Comparison of ENCODE assay signal across 10 mouse cellular contexts in genomic region chr3:108392793-108393192, GRCm38 (mm10). TPM values are rescaled to one million over a fixed set of nuclear protein-coding genes. Genes with fewer than 3 reads are reported as not detected.
DNase-seq lines count a peak whose midpoint lies in the region; ATAC-seq and TF ChIP-seq lines count a peak whose summit lies in the region.
"Had no signal": no experiment of that assay in that cellular context is flagged by ENCODE, and none has a peak within 500 bp of the region (broad histone marks: within the 10 kb centered on the region; RNA-seq: fewer than 3 reads in every experiment).

No protein-coding gene starts in this region.

- peaks cover 19% of the 10 kb centered on the region for H3K4me1 ChIP-seq in hindbrain, embryonic 13.5 days (replicated peaks)
- no peaks in the 10 kb centered on the region for H3K4me1 ChIP-seq in hindbrain, postnatal 0 days (ENCODE audit: insufficient read depth, low read length)
- H3K4me1 ChIP-seq in midbrain, embryonic 13.5 days (replicated peaks) = peaks cover 20% of the 10 kb centered on the region
- no peaks in the 10 kb centered on the region for H3K4me1 ChIP-seq in midbrain, embryonic 14.5 days (ENCODE audit: control insufficient read depth, insufficient read depth, low read length)
- no peaks in the 10 kb centered on the region for H3K4me1 ChIP-seq in hindbrain, embryonic 14.5 days (replicated peaks; ENCODE audit: control insufficient read depth, insufficient read depth, low read length)
- peaks cover 14% of the 10 kb centered on the region for H3K4me1 ChIP-seq in liver, embryonic 12.5 days

- H3K36me3 ChIP-seq in hindbrain, embryonic 13.5 days = peaks cover 69% of the 10 kb centered on the region
- H3K36me3 ChIP-seq in hindbrain, postnatal 0 days (ENCODE audit: insufficient read depth, low read length) = peaks cover 46% of the 10 kb centered on the region
- peaks cover 68% of the 10 kb centered on the region for H3K36me3 ChIP-seq in midbrain, embryonic 13.5 days
- H3K36me3 ChIP-seq in midbrain, embryonic 14.5 days (ENCODE audit: control insufficient read depth, insufficient read depth, low read length) = peaks cover 67% of the 10 kb centered on the region
- H3K36me3 ChIP-seq in hindbrain, embryonic 14.5 days (replicated peaks; ENCODE audit: control insufficient read depth, insufficient read depth) = peaks cover 73% of the 10 kb centered on the region
- peaks cover 1% of the 10 kb centered on the region for H3K36me3 ChIP-seq in liver, embryonic 12.5 days

- no peak overlapping the region for H3K4me2 ChIP-seq in hindbrain, embryonic 13.5 days
- no peak overlapping the region for H3K4me2 ChIP-seq in hindbrain, postnatal 0 days (ENCODE audit: low read depth, low read length)
- no peak overlapping the region for H3K4me2 ChIP-seq in midbrain, embryonic 13.5 days (replicated peaks)
- H3K4me2 ChIP-seq in midbrain, embryonic 14.5 days (ENCODE audit: low read length) = no peak overlapping the region
- no peak overlapping the region for H3K4me2 ChIP-seq in hindbrain, embryonic 14.5 days (replicated peaks)
- 0 out of 2 replicates have a peak overlapping the region, but pooled peaks have one; percentile 10 for H3K4me2 ChIP-seq in liver, embryonic 12.5 days

- no peak for TF ChIP-seq CTCF in hindbrain, postnatal 0 days (IDR thresholded peaks at IDR 0.05; ENCODE audit: low read depth)

- no peak overlapping the region for H3K4me3 ChIP-seq in hindbrain, embryonic 13.5 days
- no peak overlapping the region for H3K4me3 ChIP-seq in hindbrain, postnatal 0 days (ENCODE audit: low read length)
- H3K4me3 ChIP-seq in midbrain, embryonic 13.5 days (replicated peaks) = no peak overlapping the region
- H3K4me3 ChIP-seq in midbrain, embryonic 14.5 days (replicated peaks; ENCODE audit: low read depth, low read length) = no peak overlapping the region
- no peak overlapping the region for H3K4me3 ChIP-seq in hindbrain, embryonic 14.5 days (replicated peaks; ENCODE audit: low read length)
- H3K4me3 ChIP-seq in liver, embryonic 12.5 days = no peak overlapping the region

- ATAC-seq in hindbrain, embryonic 13.5 days (ENCODE audit: low FRiP score) = no peak
- ATAC-seq in hindbrain, postnatal 0 days = no peak
- ATAC-seq in midbrain, embryonic 13.5 days = no peak
- no peak for ATAC-seq in midbrain, embryonic 14.5 days (ENCODE audit: low FRiP score, low TSS enrichment)
- ATAC-seq in hindbrain, embryonic 14.5 days (ENCODE audit: low FRiP score) = no peak
- ATAC-seq in liver, embryonic 12.5 days = no peak

- WGBS in hindbrain, embryonic 13.5 days = 43% methylated on average over 15 of the region's 15 CpGs
- WGBS in hindbrain, postnatal 0 days = 43% methylated on average over 15 of the region's 15 CpGs
- WGBS in midbrain, embryonic 13.5 days = 50% methylated on average over 15 of the region's 15 CpGs
- WGBS in midbrain, embryonic 14.5 days = 41% methylated on average over 15 of the region's 15 CpGs
- WGBS in hindbrain, embryonic 14.5 days = 43% methylated on average over 15 of the region's 15 CpGs
- 43% methylated on average over 15 of the region's 15 CpGs for WGBS in liver, embryonic 12.5 days (ENCODE audit: insufficient replicate concordance)

- peak overlapping the region; percentile 39; the same call in 1 of the 2 replicates for H3K9ac ChIP-seq in hindbrain, embryonic 13.5 days
- no peak overlapping the region for H3K9ac ChIP-seq in hindbrain, postnatal 0 days (replicated peaks; ENCODE audit: low read length)
- peak overlapping the region; percentile 8; the same call in 1 of the 2 replicates for H3K9ac ChIP-seq in midbrain, embryonic 13.5 days (replicated peaks)
- no peak overlapping the region for H3K9ac ChIP-seq in midbrain, embryonic 14.5 days (replicated peaks; ENCODE audit: low read length)
- H3K9ac ChIP-seq in hindbrain, embryonic 14.5 days = peak overlapping the region; percentile 5; the same call in 1 of the 2 replicates
- H3K9ac ChIP-seq in liver, embryonic 12.5 days = no peak overlapping the region

- H3K27ac ChIP-seq in hindbrain, embryonic 13.5 days = 0 out of 2 replicates have a peak overlapping the region, but pooled peaks have one; percentile 8
- H3K27ac ChIP-seq in hindbrain, postnatal 0 days = no peak overlapping the region
- 0 out of 2 replicates have a peak overlapping the region, but pooled peaks have one; percentile 14 for H3K27ac ChIP-seq in midbrain, embryonic 13.5 days
- H3K27ac ChIP-seq in midbrain, embryonic 14.5 days (replicated peaks; ENCODE audit: low read depth, low read length) = no peak overlapping the region
- no peak overlapping the region for H3K27ac ChIP-seq in hindbrain, embryonic 14.5 days
- H3K27ac ChIP-seq in liver, embryonic 12.5 days = no peak overlapping the region

- no peaks in the 10 kb centered on the region for H3K27me3 ChIP-seq in hindbrain, embryonic 13.5 days
- H3K27me3 ChIP-seq in hindbrain, postnatal 0 days (ENCODE audit: insufficient read depth, low read length) = no peaks in the 10 kb centered on the region
- no peaks in the 10 kb centered on the region for H3K27me3 ChIP-seq in midbrain, embryonic 13.5 days
- no peaks in the 10 kb centered on the region for H3K27me3 ChIP-seq in midbrain, embryonic 14.5 days (ENCODE audit: control insufficient read depth, insufficient read depth, low read length)
- H3K27me3 ChIP-seq in hindbrain, embryonic 14.5 days (ENCODE audit: control insufficient read depth, insufficient read depth, low read length) = no peaks in the 10 kb centered on the region
- H3K27me3 ChIP-seq in liver, embryonic 12.5 days (replicated peaks) = peaks cover 28% of the 10 kb centered on the region

- no peaks in the 10 kb centered on the region for H3K9me3 ChIP-seq in hindbrain, embryonic 13.5 days
- H3K9me3 ChIP-seq in hindbrain, postnatal 0 days (ENCODE audit: low read length) = no peaks in the 10 kb centered on the region
- H3K9me3 ChIP-seq in midbrain, embryonic 13.5 days = no peaks in the 10 kb centered on the region
- H3K9me3 ChIP-seq in midbrain, embryonic 14.5 days (ENCODE audit: control insufficient read depth, low read length) = no peaks in the 10 kb centered on the region
- no peaks in the 10 kb centered on the region for H3K9me3 ChIP-seq in hindbrain, embryonic 14.5 days (ENCODE audit: control insufficient read depth, low read length)
- no peaks in the 10 kb centered on the region for H3K9me3 ChIP-seq in liver, embryonic 12.5 days (replicated peaks)

- DNase-seq in hindbrain, postnatal 0 days (ENCODE audit: low spot score) = no peak
- DNase-seq in midbrain, embryonic 14.5 days = no peak
- no peak for DNase-seq in hindbrain, embryonic 14.5 days (ENCODE audit: low spot score)
- DNase-seq in spleen, postnatal 14 days (ENCODE audit: low spot score in 2 of 2) = no peak
- DNase-seq: heart, adult 11 months had no signal

RNA-seq across cellular contexts. Expression of gene Psrc1, which starts 9.2 kb away (rescaled TPM):
- polyA plus RNA-seq in hindbrain, embryonic 13.5 days (2015; fragmentation: Nextera tagmentation; extraction: Ambion mirVana) = 13.8 and 13.9 TPM in 2 replicates
- 11.0 and 15.0 TPM in 2 replicates for total RNA-seq in hindbrain, postnatal 0 days (2014; rRNA removed)
- 8.4 and 11.0 TPM in 2 replicates for polyA plus RNA-seq in hindbrain, postnatal 0 days (2015; fragmentation: Nextera tagmentation; extraction: Ambion mirVana)
- 23.7 and 25.4 TPM in 2 replicates for polyA plus RNA-seq in midbrain, embryonic 13.5 days (2015; fragmentation: Nextera tagmentation; extraction: Ambion mirVana)
- 7.4 and 12.4 TPM in 2 replicates for polyA plus RNA-seq in midbrain, embryonic 14.5 days (2014; fragmentation: Nextera tagmentation; extraction: Ambion mirVana)
- 5.6 and 9.6 TPM in 2 replicates for polyA plus RNA-seq in hindbrain, embryonic 14.5 days (2014; fragmentation: Nextera tagmentation; extraction: Ambion mirVana)
- 20.2 and 21.2 TPM in 2 replicates for polyA plus RNA-seq in liver, embryonic 12.5 days (2016; fragmentation: Nextera tagmentation; extraction: Ambion mirVana)

RNA-seq across cellular contexts. Expression of gene Celsr2, which starts 22.6 kb away (rescaled TPM):
- polyA plus RNA-seq in hindbrain, embryonic 13.5 days (2015; fragmentation: Nextera tagmentation; extraction: Ambion mirVana) = 50.5 and 58.0 TPM in 2 replicates
- 94.8 and 95.3 TPM in 2 replicates for total RNA-seq in hindbrain, postnatal 0 days (2014; rRNA removed)
- 28.1 and 30.6 TPM in 2 replicates for polyA plus RNA-seq in hindbrain, postnatal 0 days (2015; fragmentation: Nextera tagmentation; extraction: Ambion mirVana)
- 56.5 and 65.5 TPM in 2 replicates for polyA plus RNA-seq in midbrain, embryonic 13.5 days (2015; fragmentation: Nextera tagmentation; extraction: Ambion mirVana)
- polyA plus RNA-seq in midbrain, embryonic 14.5 days (2014; fragmentation: Nextera tagmentation; extraction: Ambion mirVana) = 49.5 and 59.4 TPM in 2 replicates
- 39.4 and 49.7 TPM in 2 replicates for polyA plus RNA-seq in hindbrain, embryonic 14.5 days (2014; fragmentation: Nextera tagmentation; extraction: Ambion mirVana)
- 0.49 and 0.93 TPM in 2 replicates for polyA plus RNA-seq in liver, embryonic 12.5 days (2016; fragmentation: Nextera tagmentation; extraction: Ambion mirVana)
- total RNA-seq: MEL had no signal

RNA-seq across cellular contexts. Expression of gene Mybphl, which starts 28.1 kb away (rescaled TPM):
- 0.13 and 0.21 TPM in 2 replicates for polyA plus RNA-seq in hindbrain, embryonic 13.5 days (2015; fragmentation: Nextera tagmentation; extraction: Ambion mirVana)
- 0.36 TPM in 1 of 2 replicates, not detected in the other for total RNA-seq in hindbrain, postnatal 0 days (2014; rRNA removed)
- polyA plus RNA-seq in hindbrain, postnatal 0 days (2015; fragmentation: Nextera tagmentation; extraction: Ambion mirVana) = 0.11 and 0.19 TPM in 2 replicates
- not detected in 2 replicates for polyA plus RNA-seq in midbrain, embryonic 13.5 days (2015; fragmentation: Nextera tagmentation; extraction: Ambion mirVana)
- polyA plus RNA-seq in midbrain, embryonic 14.5 days (2014; fragmentation: Nextera tagmentation; extraction: Ambion mirVana) = not detected in 2 replicates
- 0.16 and 0.31 TPM in 2 replicates for polyA plus RNA-seq in hindbrain, embryonic 14.5 days (2014; fragmentation: Nextera tagmentation; extraction: Ambion mirVana)
- polyA plus RNA-seq in liver, embryonic 12.5 days (2016; fragmentation: Nextera tagmentation; extraction: Ambion mirVana) = 0.19 TPM in 1 of 2 replicates, not detected in the other
- total RNA-seq: MEL had no signal
- polyA plus RNA-seq: large intestine, adult 2 months had no signal

RNA-seq across cellular contexts. Expression of gene Sars, which starts 52.2 kb away (rescaled TPM):
- 220 and 230 TPM in 2 replicates for polyA plus RNA-seq in hindbrain, embryonic 13.5 days (2015; fragmentation: Nextera tagmentation; extraction: Ambion mirVana)
- total RNA-seq in hindbrain, postnatal 0 days (2014; rRNA removed) = 122 and 137 TPM in 2 replicates
- 214 and 223 TPM in 2 replicates for polyA plus RNA-seq in hindbrain, postnatal 0 days (2015; fragmentation: Nextera tagmentation; extraction: Ambion mirVana)
- polyA plus RNA-seq in midbrain, embryonic 13.5 days (2015; fragmentation: Nextera tagmentation; extraction: Ambion mirVana) = 208 and 216 TPM in 2 replicates
- 205 and 217 TPM in 2 replicates for polyA plus RNA-seq in midbrain, embryonic 14.5 days (2014; fragmentation: Nextera tagmentation; extraction: Ambion mirVana)
- 207 and 222 TPM in 2 replicates for polyA plus RNA-seq in hindbrain, embryonic 14.5 days (2014; fragmentation: Nextera tagmentation; extraction: Ambion mirVana)
- 132 and 134 TPM in 2 replicates for polyA plus RNA-seq in liver, embryonic 12.5 days (2016; fragmentation: Nextera tagmentation; extraction: Ambion mirVana)

Comparison
In these comparisons a context has a peak if more than half of its experiments do, and no peak if none do; other contexts are left out.
1. H3K27ac ChIP-seq: peak in hindbrain, embryonic 13.5 days (single experiment) and midbrain, embryonic 13.5 days (single experiment); none in hindbrain, postnatal 0 days (single experiment), midbrain, embryonic 14.5 days (single experiment), hindbrain, embryonic 14.5 days (single experiment) and liver, embryonic 12.5 days (single experiment).
2. H3K9ac ChIP-seq: peak in hindbrain, embryonic 13.5 days (single experiment), midbrain, embryonic 13.5 days (single experiment) and hindbrain, embryonic 14.5 days (single experiment); none in hindbrain, postnatal 0 days (single experiment), midbrain, embryonic 14.5 days (single experiment) and liver, embryonic 12.5 days (single experiment).
3. RNA of gene Celsr2, which starts 22.6 kb away (polyA plus RNA-seq): 56.5 to 65.5 TPM in midbrain, embryonic 13.5 days, 49.5 to 59.4 TPM in midbrain, embryonic 14.5 days, 50.5 to 58.0 TPM in hindbrain, embryonic 13.5 days, 39.4 to 49.7 TPM in hindbrain, embryonic 14.5 days and 28.1 to 30.6 TPM in hindbrain, postnatal 0 days; 0.49 to 0.93 TPM in liver, embryonic 12.5 days; every median in the first group is over 10 times any median in the second.